Mouse (Mus musculus): ENCODE results near the gene Cacna1c. TPM values are rescaled to one million over a fixed set of nuclear protein-coding genes. Genes with fewer than 3 reads are reported as not detected.

Gene Cacna1c
- total RNA-seq, 2 experiments from 2014 or later, result 80.0 to 84.8 TPM

DNA sequence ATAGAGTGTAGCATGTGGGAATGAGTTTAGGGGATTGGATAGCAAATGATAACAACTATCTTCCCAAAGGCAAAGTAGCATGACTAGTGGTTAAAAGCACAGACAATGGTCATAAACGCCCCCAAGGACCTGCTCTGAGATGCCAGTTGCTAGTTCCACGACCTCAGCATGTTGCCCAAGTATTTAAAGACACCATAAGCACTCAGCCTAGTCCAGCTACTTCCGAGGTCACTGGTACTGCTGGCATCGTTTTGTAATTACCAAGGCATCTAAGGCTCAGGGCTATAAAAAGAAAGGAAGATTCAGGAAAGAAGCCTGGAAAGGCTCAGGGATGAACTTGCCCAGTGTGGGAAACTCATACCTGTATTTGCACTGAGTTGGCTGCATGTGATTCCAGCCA, 127.6 kb downstream of the Cacna1c start:
- no peak for DNase-seq
- intact Hi-C loops (cut with DNase I), result no loop called here

DNA sequence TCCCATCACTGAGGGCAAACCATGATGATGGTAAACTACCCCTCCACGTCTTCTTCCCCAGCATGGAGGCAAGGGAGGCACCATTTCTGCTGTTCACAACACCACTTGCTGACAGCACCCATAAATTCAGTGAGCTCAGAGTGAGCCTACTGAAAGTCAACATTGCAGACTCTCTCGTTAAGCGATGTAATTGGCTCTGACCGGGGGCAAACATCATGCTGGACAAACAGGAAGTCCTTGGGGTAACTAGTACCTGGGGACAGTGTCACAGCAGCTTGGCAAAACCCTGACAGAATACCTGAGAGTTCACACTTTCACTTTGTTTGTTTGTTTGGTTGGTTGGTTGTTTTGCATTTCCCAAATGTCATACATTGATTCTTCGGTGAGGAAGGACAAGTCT, 131.3 kb downstream of the Cacna1c start:
- intact Hi-C loops (cut with DNase I), result no loop called here
- no peak for DNase-seq

DNA sequence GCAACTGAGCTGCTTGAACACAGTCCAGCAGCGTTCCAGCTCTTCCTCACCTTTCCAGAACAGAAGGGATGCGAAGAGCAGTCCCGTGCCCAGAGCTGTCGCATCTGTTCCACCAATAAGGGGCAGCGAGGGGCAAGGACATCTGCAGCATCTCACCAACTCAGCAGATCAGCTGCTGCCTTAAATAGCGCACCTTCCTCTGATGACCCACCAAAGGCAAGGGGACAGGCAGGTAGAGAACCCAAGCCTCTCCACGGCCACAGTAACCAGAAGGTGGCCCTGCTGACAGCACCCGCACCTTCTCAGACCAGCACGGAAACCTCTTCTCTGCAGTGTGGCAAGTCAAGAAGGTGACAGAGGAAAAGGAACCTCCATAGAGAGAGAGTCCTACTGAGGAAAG, 131.8 kb downstream of the Cacna1c start:
- intact Hi-C loops (cut with DNase I), result no loop called here
- no peak for DNase-seq

DNA sequence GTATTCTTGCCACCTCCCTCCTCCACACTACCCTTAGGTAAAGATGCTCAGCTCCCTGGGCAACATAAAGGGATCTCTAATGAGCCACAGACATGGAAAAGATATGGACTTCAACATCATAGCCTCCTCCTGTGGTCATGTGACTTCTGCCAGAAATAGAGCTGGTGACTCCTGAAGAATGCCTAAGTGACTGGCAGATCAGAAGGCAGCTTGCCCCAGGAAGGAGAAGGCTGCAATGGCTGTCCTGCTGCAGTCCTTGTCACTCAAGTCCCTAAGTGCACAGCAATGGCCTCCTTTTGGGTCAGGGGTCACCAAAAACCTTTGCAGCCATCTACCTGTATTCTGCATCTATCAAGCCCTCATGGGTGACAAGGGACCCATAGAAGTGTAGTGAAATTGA, 133.5 kb downstream of the Cacna1c start:
- intact Hi-C loops (cut with DNase I), result no loop called here
- no peak for DNase-seq

DNA sequence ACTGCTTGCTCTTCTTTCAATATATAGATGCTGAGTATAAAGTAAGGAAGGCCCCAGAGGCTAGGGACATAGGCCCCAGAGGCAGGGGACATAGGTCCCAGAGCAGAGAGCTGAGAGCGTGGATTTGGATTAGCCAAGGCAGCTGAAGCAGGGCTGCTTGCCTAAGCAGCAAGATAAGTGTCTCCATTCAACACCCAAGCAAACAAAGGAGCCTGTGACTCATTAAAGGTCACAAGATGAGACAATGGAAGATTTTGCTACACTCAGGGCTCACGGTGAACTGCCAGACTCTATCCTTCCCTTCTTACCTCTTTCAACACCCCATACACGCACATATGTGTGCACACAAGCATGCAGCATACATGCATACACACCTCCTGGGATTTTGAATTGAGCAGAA, 137.3 kb downstream of the Cacna1c start:
- DNase-seq, result no peak
- intact Hi-C loops (cut with DNase I), result no loop called here

DNA sequence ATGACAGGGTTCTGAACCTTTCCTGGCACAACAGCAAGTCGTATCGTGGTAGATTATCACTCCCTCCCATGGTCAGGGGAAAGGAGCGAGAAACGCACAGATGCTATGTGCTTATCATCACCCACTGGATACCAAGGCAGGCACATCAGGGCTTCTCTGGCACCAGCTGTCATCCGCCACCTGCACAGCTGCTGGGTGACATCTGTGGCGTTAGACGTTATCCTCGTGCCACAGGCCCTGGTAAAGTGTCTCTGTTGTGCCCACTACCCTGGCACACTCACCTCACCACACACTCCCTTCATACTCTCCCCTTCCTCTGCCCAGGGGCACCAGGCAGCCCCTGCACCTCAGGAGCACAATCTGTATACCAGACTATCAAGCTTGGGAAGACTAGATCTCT, 137.8 kb downstream of the Cacna1c start:
- intact Hi-C loops (cut with DNase I), result no loop called here
- DNase-seq, result no peak

DNA sequence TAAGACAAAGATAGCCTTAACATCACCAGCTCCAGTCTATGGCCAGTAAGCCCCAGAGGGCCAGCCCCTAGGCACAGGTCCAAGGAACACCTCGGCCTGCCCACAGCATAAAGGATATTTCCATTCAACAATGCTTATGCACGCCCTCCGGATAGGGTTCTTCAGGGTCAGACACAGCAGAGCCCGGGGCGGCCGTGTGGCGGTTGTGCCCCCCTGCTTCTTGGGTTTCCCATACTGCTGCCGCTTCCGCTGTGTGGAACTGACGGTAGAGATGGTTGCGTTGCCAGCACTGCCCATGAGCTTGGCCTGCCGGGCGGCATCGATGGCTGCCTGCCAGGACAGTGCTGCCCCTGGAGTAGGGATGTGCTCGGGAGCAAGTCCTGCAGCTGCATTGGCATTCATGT, 139.1 kb downstream of the Cacna1c start:
- peak; percentile 83 for DNase-seq
- intact Hi-C loops (cut with DNase I), result no loop called here

DNA sequence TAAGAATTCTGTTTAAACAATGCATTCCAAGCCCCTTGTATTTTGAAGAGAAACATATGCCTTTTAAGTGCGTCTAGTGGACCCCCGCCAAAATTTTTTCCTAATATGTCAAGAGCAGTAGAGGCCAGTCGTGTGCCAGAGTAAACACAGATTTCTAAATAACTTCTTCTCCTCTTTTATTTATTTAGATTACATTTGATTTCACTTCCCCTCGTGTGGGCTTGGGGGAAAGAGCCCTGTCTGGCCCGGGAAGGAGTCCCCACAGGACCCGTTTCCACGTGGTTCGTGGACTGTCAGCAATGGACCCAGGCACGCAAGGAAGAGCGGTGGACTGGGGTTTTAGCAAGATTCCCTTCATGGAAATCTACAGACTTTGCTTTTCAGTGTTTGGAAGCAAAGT, 143.4 kb downstream of the Cacna1c start:
- intact Hi-C loops (cut with DNase I), result no loop called here
- no peak for DNase-seq

DNA sequence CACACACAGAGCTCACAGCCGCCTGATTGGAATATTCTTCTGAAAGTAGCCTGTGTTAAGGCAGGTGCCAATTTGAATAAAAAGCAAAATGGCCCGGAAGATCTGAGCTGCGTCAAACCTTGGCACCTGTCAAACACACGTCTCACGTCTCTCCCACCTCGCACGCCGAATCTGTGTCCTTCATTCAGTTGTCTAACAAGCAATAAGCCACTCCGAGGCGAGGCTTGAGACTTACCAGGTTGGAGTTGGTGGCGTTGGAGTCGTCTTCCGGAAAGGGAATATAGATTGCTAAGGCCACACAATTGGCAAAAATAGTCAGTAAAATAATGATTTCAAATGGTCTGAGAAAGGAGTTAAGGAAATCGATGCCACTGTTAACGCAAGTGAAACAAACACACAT, 143.9 kb downstream of the Cacna1c start:
- intact Hi-C loops (cut with DNase I), result no loop called here

DNA sequence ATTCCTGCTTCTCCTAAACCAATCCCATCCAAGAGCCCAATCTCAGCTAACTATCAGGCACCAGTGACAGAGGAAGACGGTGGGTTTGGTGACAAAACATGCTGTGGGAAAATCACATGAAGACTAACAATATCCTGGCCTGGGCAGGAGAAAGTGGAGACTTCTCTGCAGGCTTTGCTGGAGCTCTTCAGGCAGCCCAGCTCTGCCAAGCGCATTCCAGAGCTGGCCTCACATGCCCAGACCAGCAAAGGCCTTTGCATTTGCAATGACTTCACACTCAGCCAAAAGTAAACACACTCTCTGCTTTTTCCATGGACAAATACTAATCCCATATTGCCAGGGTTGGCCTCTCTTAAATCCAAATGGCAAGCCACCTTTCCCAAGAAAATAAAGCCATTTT, 144.5 kb downstream of the Cacna1c start:
- intact Hi-C loops (cut with DNase I), result no loop called here
- DNase-seq, result no peak

More for the DNA sequence above, 143.9 kb downstream of the Cacna1c start:
- no peak for DNase-seq

DNA sequence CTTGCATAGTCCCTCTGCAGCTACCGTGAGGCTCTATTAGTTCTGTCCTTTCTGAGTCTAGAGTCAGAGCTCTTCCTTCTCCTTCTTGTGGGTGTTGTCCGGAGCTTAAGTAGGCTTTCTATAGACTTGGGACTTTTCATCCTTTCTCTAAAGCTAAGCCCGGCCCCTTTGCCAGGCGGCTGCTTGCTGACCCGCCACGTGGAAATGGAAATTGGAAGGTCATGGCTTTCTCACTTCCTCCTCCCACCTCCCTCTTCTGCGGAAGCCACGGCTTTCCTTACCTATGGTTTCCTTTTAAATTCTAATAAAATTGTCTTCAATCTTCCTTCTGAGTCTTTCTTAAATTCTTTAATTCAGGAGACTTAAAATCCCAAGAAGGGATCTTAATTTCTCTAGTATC, 148.9 kb downstream of the Cacna1c start:
- DNase-seq, result no peak
- intact Hi-C loops (cut with DNase I), result no loop called here

DNA sequence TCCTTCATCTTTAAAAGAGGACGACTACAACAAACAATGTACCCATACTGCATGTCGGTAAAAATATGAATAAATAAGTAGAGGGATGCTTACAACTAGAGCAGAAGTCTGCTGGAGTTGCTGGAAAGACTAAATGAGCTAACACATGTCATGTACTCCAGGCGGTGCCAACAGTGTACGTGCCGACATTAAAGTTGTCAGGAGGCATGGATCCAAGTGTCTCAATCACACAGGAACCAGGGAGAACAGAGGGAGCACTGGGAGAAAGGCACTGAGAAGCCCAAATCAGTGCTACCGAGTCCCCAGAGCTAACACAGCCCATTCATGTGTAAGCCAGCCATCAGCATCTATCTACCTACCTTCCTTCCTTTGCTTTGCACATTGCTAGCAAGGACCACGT, 150.7 kb downstream of the Cacna1c start:
- no peak for DNase-seq
- intact Hi-C loops (cut with DNase I), result no loop called here

DNA sequence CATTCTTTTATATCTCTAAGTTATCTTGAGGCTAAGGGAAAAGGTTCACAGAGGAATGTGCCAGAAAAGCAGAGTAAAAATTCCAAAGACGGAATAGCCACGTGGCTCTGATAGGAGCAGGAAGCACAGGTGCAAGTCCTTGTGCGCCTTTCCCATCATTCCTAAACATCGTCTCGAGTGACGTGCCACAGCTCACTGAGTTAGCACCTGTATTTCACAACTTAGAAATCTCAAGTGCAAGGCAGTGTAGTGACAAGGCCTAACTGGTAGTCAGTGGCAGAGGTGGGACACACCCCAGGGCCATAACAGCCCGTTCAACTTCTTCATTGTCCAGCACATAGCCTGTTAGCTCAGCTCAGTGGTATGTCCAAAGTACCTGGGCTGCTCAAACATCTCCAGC, 152.1 kb downstream of the Cacna1c start:
- intact Hi-C loops (cut with DNase I), result no loop called here
- no peak for DNase-seq

DNA sequence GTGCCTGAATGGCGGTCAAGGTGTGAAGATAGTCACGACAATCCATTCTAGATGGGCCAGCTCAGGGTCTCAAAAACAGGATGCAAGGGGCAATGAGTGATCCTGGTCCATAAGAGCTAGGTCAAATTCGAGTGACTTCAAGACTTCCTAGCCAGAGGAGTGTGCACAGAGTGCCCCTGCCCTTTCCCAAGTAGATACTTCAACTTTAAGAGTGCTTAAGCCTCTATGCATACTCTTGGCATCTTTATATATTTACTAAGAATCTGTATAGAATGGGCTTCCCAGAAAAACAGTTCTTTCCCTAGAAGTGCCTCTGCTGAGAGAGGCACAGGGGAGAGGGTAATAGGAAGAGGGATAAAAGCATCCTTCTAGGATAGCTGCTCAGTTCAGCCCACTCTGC, 153.4 kb downstream of the Cacna1c start:
- intact Hi-C loops (cut with DNase I), result no loop called here
- no peak for DNase-seq

DNA sequence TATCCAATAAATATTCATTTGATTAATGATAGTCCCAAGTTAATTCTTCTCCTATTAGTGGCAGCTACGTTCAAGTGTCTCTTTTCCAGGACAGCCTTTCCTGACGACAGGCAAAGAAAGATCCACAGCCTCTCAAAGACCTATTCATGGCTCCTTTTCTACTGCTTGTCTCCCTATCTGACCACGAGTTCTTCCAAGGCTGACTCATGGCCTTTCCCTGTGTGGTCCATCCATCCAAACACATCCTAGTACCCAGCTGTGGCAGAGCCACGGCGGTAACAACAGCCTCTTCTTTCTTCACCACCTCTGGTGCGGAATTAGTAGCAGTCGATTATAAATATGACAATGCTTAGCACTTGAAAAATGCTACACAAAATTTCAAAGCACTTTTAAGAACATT, 155.3 kb downstream of the Cacna1c start:
- intact Hi-C loops (cut with DNase I), result no loop called here
- no peak for DNase-seq

DNA sequence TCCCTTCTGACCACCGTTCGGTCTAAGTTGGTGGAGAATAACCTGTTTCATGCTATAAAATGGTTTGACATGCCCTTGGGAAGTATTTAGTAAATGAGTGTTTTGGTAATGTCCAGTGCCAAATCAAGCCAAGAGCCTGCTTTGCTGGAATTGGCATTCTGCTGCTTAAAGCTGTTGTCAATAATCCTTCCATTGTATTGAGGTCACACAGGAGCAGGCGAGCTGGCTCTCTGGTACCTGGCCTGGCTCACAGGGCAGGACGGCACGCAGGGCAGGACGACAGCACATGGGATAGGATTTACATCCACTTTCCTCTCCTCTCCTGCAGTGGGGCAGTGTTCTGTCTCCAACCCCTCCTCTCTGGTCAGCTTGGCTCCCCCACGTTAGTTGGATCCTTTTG, 156.4 kb downstream of the Cacna1c start:
- intact Hi-C loops (cut with DNase I), result no loop called here
- DNase-seq, result no peak

DNA sequence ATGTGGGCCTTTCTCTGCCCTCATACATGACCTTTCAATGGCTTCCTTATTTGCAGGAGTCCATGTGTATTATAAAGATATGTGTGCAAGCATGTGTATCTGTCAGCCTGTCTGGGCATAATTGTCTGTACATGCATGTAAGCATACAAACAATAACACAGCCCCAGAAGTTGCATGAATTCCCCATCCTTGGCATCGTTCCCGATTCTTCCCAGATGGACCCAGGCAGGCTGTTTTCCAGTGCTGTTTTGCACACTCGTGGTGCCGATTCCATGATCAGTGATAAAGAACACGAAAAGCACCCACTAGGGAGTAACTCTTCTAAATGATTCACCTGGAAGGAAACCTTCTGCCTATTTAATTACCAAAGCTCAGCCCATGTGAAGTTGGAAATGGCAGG, 156.9 kb downstream of the Cacna1c start:
- DNase-seq, result no peak
- intact Hi-C loops (cut with DNase I), result no loop called here

DNA sequence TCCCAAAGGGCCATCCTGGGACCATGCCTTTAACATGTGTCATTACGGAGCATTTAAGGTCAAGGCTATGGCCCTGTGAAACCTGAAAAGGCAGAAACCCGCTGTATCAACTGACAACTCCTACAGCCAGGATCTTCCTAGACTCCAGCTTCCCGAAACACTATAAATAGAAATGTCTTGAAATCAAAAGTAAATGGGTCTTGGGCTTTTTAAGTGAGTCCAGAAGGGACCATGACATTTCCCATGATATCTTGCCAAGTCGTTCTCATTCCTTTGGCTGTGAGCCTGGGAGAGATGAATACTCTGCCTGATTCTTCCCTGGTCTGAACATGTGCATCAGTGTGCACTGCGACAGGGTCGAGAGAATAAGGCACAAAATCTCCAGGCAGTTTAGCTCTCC, 158.4 kb downstream of the Cacna1c start:
- DNase-seq, result peak; percentile 44
- intact Hi-C loops (cut with DNase I), result no loop called here

DNA sequence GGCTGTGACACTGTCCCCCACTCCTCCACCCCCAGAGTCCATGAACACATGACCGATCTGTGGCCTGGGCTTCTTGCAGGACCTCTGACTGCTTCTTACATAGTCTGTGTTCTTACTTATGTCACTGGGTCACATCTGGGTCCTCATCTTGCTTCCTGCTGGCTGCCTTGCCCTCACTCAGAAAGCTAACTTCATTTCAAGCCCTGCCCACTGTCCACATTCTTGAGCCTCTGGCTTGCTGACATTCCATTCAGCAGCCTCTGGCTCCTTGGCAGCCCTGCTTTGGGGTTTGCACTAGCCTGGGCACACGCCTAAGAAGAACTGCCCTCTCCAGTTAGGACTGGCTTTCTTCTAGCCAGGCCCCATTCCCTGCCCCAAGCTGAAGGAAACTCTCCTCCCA, 159.2 kb downstream of the Cacna1c start:
- intact Hi-C loops (cut with DNase I), result no loop called here
- no peak for DNase-seq

DNA sequence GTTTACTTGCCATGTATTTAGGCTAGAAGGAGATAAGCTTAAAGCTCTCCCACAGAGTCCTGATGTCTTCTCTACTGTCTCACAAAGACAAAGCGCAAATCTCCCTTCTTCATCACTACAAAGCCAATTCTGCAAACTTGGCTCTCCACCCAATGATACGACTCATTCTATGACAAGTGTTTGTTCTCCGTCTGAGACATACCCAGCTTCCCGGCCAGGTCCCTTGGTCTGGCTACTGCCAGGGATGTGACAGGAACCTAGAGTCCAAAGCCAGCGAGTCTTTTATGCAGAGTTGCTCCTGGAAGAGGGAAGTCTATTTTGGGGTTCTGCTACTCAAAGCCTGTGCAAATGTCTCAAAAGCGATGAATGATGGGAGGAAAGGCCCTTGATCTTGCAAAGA, 160.9 kb downstream of the Cacna1c start:
- intact Hi-C loops (cut with DNase I), result no loop called here
- DNase-seq, result no peak

DNA sequence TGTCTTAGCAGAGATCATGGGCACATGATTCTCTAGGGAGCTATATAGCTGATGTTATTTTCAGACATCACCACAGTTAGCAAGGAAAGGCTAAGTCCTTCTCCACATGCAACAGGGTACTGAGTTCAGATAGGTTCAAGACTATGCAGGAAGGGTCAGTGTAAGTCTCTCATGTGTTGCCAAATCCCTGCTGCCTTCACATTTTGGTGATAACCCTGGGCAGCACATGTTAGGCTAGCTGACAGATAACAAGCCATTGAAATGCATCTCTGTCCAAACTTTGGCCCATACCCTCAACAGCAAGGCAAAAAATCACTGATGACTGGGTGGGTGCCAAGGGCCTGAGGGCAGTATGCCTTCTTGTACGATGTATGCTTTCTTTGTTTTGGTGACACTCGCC, 161.3 kb downstream of the Cacna1c start:
- intact Hi-C loops (cut with DNase I), result no loop called here
- no peak for DNase-seq

DNA sequence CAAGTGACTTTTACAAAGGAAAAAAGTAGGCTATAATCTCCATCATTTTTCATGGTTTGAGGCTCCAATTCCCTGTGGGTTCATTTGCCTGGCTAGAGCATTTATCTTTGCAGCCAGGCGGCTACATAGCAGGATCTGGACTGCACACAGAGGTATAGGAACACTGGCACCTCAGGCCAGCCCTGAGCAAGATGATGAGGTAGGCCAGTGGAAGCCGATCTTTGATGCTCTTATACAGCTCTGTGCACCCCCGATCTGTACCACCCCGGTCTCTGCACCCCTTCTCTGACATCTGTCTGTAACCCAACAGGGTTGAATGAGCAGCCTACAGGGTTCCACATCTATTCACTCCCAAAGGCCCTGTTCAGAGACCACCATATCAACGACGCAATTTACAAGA, 168.3 kb downstream of the Cacna1c start:
- no peak for DNase-seq
- intact Hi-C loops (cut with DNase I), result no loop called here

DNA sequence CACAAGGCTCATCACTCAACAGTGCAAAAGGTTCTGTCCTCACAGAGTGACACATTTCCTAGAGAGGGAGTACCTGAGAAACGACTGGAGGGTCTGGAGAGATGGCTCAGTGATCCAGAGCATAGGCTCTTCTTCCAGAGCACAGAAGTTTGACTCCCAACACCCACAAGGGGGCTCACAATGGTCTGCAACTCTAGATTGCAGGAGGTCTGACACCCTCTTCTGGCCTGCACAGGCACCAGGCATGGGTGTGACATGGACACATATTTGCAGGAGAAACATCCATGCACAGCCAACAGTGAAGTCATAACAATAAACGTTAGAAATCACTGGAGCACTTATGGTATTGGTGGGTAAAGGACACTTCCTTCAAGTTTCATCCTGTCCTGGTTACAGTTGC, 173.4 kb downstream of the Cacna1c start:
- no peak for DNase-seq
- intact Hi-C loops (cut with DNase I), result no loop called here

DNA sequence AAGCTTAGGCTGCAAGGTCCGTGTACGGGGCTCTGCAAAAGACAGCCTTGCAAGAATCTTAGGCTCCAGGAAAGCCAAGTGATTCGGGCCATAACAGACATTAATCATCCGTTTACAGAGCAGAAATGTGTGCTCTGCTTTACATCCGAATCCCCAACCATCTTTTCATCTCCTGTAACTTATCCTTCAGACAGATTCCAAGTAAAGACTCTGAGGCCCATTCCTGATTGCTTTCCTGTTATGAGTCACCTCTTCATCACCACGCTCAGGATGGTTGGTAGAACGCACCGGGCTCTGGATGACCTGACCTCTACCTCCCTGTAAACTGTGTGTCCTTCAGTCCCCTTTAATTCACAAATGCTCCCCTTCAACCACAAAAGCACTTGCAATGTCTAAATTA, 175.0 kb downstream of the Cacna1c start:
- intact Hi-C loops (cut with DNase I), result no loop called here
- no peak for DNase-seq
